ENCODE assay signal across 24 mouse cellular contexts in genomic region chr7:114005499-114005898, GRCm38 (mm10).
DNase-seq lines count a peak whose midpoint lies in the region; ATAC-seq and TF ChIP-seq lines count a peak whose summit lies in the region.
"Had no signal": no experiment of that assay in that cellular context is flagged by ENCODE, and none has a peak within 500 bp of the region (broad histone marks: within the 10 kb centered on the region; RNA-seq: fewer than 3 reads in every experiment).

No protein-coding gene starts in this region.

- H3K4me1 ChIP-seq in midbrain, embryonic 10.5 days = peaks cover 40% of the 10 kb centered on the region
- H3K4me1 ChIP-seq in midbrain, embryonic 15.5 days = peaks cover 16% of the 10 kb centered on the region
- no peaks in the 10 kb centered on the region for H3K4me1 ChIP-seq in midbrain, postnatal 0 days (ENCODE audit: insufficient read depth, low read length)
- H3K4me1 ChIP-seq in midbrain, embryonic 13.5 days (replicated peaks) = peaks cover 22% of the 10 kb centered on the region
- H3K4me1 ChIP-seq: embryonic facial prominence, embryonic 12.5 days had no signal

- peak overlapping the region; percentile 46 for H3K27ac ChIP-seq in midbrain, embryonic 10.5 days (replicated peaks)
- H3K27ac ChIP-seq in midbrain, embryonic 15.5 days = no peak overlapping the region
- no peak overlapping the region for H3K27ac ChIP-seq in midbrain, postnatal 0 days (ENCODE audit: low read depth, low read length)
- no peak overlapping the region for H3K27ac ChIP-seq in midbrain, embryonic 13.5 days
- H3K27ac ChIP-seq: embryonic facial prominence, embryonic 10.5 days; embryonic facial prominence, embryonic 12.5 days; forebrain, embryonic 13.5 days; forebrain, embryonic 15.5 days had no signal

- WGBS in midbrain, embryonic 10.5 days = 73% methylated on average over 5 of the region's 5 CpGs
- 53% methylated on average over 5 of the region's 5 CpGs for WGBS in midbrain, embryonic 15.5 days
- 44% methylated on average over 5 of the region's 5 CpGs for WGBS in midbrain, postnatal 0 days
- WGBS in midbrain, embryonic 13.5 days = 55% methylated on average over 5 of the region's 5 CpGs

- no peak for TF ChIP-seq POLR2A in brain, embryonic 14.5 days (IDR thresholded peaks at IDR 0.05; ENCODE audit: borderline replicate concordance, extremely low read depth, insufficient read depth, insufficient read length, poor library complexity, severe bottlenecking)

- H3K9ac ChIP-seq in midbrain, embryonic 15.5 days = no peak overlapping the region
- H3K9ac ChIP-seq in midbrain, postnatal 0 days (replicated peaks; ENCODE audit: low read length, poor library complexity, severe bottlenecking) = no peak overlapping the region
- H3K9ac ChIP-seq in midbrain, embryonic 13.5 days (replicated peaks) = no peak overlapping the region
- H3K9ac ChIP-seq: embryonic facial prominence, embryonic 12.5 days; forebrain, embryonic 13.5 days; forebrain, embryonic 15.5 days had no signal

- peaks cover 10% of the 10 kb centered on the region; the same call in 1 of the 2 replicates for H3K27me3 ChIP-seq in midbrain, embryonic 10.5 days (ENCODE audit: low read depth, poor library complexity, severe bottlenecking)
- no peaks in the 10 kb centered on the region for H3K27me3 ChIP-seq in midbrain, embryonic 15.5 days (replicated peaks)
- H3K27me3 ChIP-seq in midbrain, postnatal 0 days (ENCODE audit: insufficient read depth, low read length) = no peaks in the 10 kb centered on the region
- H3K27me3 ChIP-seq in midbrain, embryonic 13.5 days = peaks cover 3% of the 10 kb centered on the region; the same call in 1 of the 2 replicates
- H3K27me3 ChIP-seq: embryonic facial prominence, embryonic 12.5 days; forebrain, embryonic 15.5 days; Patski had no signal

- TF ChIP-seq CTCF in midbrain, postnatal 0 days (IDR thresholded peaks at IDR 0.05) = no peak
- no peak for TF ChIP-seq CTCF in brain, embryonic 14.5 days (IDR thresholded peaks at IDR 0.05; ENCODE audit: borderline replicate concordance, extremely low read depth, insufficient read depth, insufficient read length)

- no peaks in the 10 kb centered on the region for H3K9me3 ChIP-seq in midbrain, embryonic 10.5 days (replicated peaks)
- no peaks in the 10 kb centered on the region for H3K9me3 ChIP-seq in midbrain, embryonic 15.5 days
- no peaks in the 10 kb centered on the region for H3K9me3 ChIP-seq in midbrain, postnatal 0 days (ENCODE audit: low read length)
- H3K9me3 ChIP-seq in midbrain, embryonic 13.5 days = no peaks in the 10 kb centered on the region
- H3K9me3 ChIP-seq: embryonic facial prominence, embryonic 10.5 days; embryonic facial prominence, embryonic 12.5 days; forebrain, embryonic 13.5 days; forebrain, embryonic 15.5 days; G1E had no signal

- no peak overlapping the region for H3K4me3 ChIP-seq in midbrain, embryonic 10.5 days
- no peak overlapping the region for H3K4me3 ChIP-seq in midbrain, embryonic 15.5 days
- H3K4me3 ChIP-seq in midbrain, postnatal 0 days (ENCODE audit: low read depth, low read length) = no peak overlapping the region
- no peak overlapping the region for H3K4me3 ChIP-seq in midbrain, embryonic 13.5 days (replicated peaks)
- H3K4me3 ChIP-seq: embryonic facial prominence, embryonic 10.5 days; embryonic facial prominence, embryonic 12.5 days; forebrain, embryonic 13.5 days; forebrain, embryonic 15.5 days had no signal

- no peaks in the 10 kb centered on the region for H3K36me3 ChIP-seq in midbrain, embryonic 10.5 days
- H3K36me3 ChIP-seq in midbrain, embryonic 15.5 days (replicated peaks) = no peaks in the 10 kb centered on the region
- H3K36me3 ChIP-seq in midbrain, postnatal 0 days (ENCODE audit: insufficient read depth, low read length) = no peaks in the 10 kb centered on the region
- H3K36me3 ChIP-seq in midbrain, embryonic 13.5 days = no peaks in the 10 kb centered on the region
- H3K36me3 ChIP-seq: embryonic facial prominence, embryonic 10.5 days; embryonic facial prominence, embryonic 12.5 days; forebrain, embryonic 15.5 days; G1E had no signal

- peak; percentile 86 for DNase-seq in heart, adult 11 months
- no peak for DNase-seq in heart, adult 9 months (ENCODE audit: low spot score in 2 of 2)
- no peak for DNase-seq in midbrain, embryonic 10.5 days (ENCODE audit: low spot score)
- peak; percentile 52 for DNase-seq in midbrain, postnatal 0 days (ENCODE audit: low spot score)
- DNase-seq in brain, embryonic 14.5 days (ENCODE audit: low read depth) = peak; percentile 49
- DNase-seq: adrenal gland, adult 8-10 months; adrenal gland, postnatal 14 days; adrenal gland, postnatal 36 days; B cell, adult 2 months; cerebellum, adult 11-12 months; cerebellum, adult 2 months; cerebellum, adult 9-10 months; cerebellum, postnatal 10 days; cerebellum, postnatal 25 days had no signal

- no peak overlapping the region for H3K4me2 ChIP-seq in midbrain, embryonic 15.5 days
- no peak overlapping the region for H3K4me2 ChIP-seq in midbrain, postnatal 0 days (ENCODE audit: low read depth, low read length, poor library complexity, severe bottlenecking)
- H3K4me2 ChIP-seq in midbrain, embryonic 13.5 days (replicated peaks) = no peak overlapping the region
- H3K4me2 ChIP-seq: embryonic facial prominence, embryonic 12.5 days; forebrain, embryonic 15.5 days had no signal

- no peak for ATAC-seq in midbrain, embryonic 15.5 days (replicated peaks)
- no peak for ATAC-seq in midbrain, postnatal 0 days (ENCODE audit: low FRiP score)
- ATAC-seq in midbrain, embryonic 13.5 days = no peak
- ATAC-seq: activated CD4-positive, CD25-positive, alpha-beta regulatory T cell, adult 4 months; CD4-positive, CD25-positive, alpha-beta regulatory T cell, adult 4 months; forebrain, embryonic 13.5 days; forebrain, embryonic 15.5 days; Patski had no signal

Comparison
In these comparisons a context has a peak if more than half of its experiments do, and no peak if none do; other contexts are left out.
1. DNase-seq: peak in heart, adult 11 months (single experiment), midbrain, postnatal 0 days (single experiment) and brain, embryonic 14.5 days (single experiment); none in heart, adult 9 months (0 of 2) and midbrain, embryonic 10.5 days (single experiment).